Mouse (Mus musculus) brain, embryonic 14.5 days (tissue): ENCODE data around the gene Ctnnbip1.

Experiments
- CTCF ChIP-seq: fragments of 200-500 bp; IDR thresholded peaks from 2 replicates; pipeline ENCODE4 v1.5.1; 2012; ENCODE audit warnings: inconsistent platforms, mild to moderate bottlenecking, moderate library complexity, borderline replicate concordance; ENCODE audit not compliant: insufficient read depth, insufficient read length; ENCODE audit errors: extremely low read depth
- POLR2A ChIP-seq: fragments of 200-500 bp; IDR thresholded peaks from 2 replicates; pipeline ENCODE4 v1.6.1; 2012; ENCODE audit warnings: mild to moderate bottlenecking, inconsistent platforms, borderline replicate concordance; ENCODE audit not compliant: poor library complexity, insufficient read depth, insufficient read length, severe bottlenecking; ENCODE audit errors: extremely low read depth

GRCm38 (mm10) chr4:149572851-149573250, 54.8 kb downstream of the Ctnnbip1 start:
- TF ChIP-seq CTCF, result no peak
- no peak for TF ChIP-seq POLR2A
